Mouse (Mus musculus) retina, adult 2 months (tissue): ENCODE results near the gene Adamtsl3.

Source experiments
- DNase-seq: peaks from one replicate; pipeline ENCODE4 v3.0.0-alpha.2; 2012; ENCODE audit warnings: low read depth, low spot score

Gene Adamtsl3

DNA sequence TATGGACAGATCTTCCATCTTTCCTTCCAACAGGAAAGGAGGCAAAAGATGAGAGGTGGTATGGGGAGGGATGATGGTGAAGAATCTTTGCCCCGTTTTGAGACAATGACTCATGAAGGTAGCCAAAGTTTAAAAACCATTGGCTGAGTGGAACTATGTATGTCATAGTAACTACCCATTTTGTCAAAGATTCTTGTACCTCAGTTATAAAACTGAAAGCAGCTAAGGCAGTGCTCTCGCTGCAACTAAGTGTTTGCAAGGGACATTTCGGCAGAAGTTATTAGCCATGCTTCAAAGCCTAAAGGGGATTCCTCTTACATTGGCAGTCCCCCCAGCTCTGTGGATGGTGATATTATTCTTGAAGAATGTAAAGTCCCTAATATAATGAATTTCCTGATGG is 311.7 kb downstream of the Adamtsl3 start:
- no peak for DNase-seq

- DNase-seq, result no peak
Measured at GRCm38 (mm10) chr7:82647909-82648308, 312.4 kb downstream of the Adamtsl3 start.

DNA sequence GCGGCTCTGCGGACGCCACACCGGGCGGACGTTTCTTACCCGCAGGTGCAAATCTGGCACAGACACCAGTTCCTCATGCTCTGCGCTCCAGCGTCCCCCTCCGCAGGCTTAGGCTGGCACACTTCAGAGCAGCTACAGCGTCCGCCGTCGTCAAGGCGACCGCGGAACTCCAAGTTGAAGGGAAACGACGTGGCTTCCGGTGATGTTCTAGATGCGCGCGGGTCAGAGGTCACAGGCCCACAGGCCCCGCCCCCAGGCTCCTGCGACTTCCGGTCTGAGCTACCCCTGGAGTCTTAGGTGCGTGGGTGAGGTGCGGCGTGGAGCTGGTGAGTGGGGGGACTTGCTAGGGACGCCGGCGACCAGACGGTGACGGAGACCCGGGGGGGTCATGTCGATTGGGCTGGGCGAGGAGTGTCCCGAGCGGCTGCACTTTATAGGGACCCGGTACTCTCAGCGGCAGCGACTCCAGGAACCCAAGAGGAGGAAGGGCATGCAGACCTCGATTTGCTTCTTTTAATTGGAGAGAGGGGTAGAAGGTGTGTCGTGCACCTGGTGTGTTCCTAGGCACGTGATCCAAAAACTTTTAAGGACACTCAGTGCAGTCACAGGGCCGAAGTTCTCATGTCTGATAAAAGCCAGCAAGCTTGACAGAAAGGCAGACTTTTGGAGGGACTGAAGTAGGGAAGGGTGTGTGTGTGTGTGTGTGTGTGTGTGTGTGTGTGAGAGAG is 313.0 kb downstream of the Adamtsl3 start, which contains the start of the genes Saxo2 and Efl1:
Gene Saxo2, minus strand, starts transcription at position 176 of the 728 bp plus-strand sequence.
Gene Efl1, plus strand, starts transcription at position 262 of the 728 bp plus-strand sequence.
- DNase-seq, result peak; percentile 81

GRCm38 (mm10) chr7:82649081-82649445 is 313.6 kb downstream of the Adamtsl3 start:
- no peak for DNase-seq
